Mouse (Mus musculus): ENCODE measurements around the gene Gm10642.

DNA sequence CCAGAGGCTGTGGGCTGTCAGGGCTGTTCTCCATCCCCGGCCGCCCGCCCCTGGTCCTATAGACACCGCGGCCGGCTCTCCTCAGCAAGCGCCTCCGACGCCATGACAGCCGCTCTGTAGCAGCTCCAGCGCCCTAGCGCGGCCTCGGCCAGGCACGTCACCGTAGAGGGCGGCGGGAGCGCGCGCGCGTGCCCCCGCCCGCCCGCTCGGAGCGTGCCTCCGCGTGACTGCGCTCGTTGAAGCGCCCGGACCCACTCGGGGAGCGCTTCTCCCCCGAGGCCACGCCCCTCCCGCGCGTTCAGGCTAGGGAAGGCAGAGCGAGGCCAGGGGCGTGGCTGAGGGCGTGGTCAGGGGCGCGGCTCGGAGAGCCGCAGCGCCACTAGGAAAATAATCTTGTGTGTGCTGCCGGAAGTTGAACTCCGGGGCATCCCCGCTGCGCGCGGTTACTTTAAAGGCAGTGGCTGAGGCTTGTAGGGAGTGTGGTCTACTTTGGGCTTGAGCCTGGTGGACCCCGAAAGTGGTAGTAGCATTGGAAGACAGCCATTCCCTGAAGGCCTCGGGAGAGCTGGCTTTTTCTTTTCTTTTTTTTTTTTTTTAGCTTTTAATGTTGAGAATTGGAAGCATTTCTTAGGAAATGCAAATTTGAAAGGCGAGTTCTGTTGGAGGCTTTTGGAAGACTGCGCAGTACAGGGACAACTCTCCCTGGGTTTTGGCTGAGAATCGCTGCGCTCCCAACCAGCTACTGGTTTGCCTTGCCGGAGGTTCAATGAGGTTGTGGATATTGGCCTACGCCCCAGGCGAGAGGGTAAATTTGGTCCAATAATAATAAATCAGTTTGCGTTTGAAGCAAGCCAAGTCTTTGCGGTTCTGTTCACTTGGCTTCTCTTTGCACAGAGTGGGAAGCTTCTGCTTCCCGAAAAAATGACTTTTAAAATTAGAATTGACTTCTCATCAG, 1.2 kb downstream of the Gm10642 start, which contains the start of gene Mindy2:
- TF ChIP-seq CTCF (conservative IDR thresholded peaks at IDR 0.05 in 1 of 2, IDR thresholded peaks at IDR 0.05 in 1 of 2; ENCODE audit: low read depth in 2 of 2, low read length in 2 of 2) = no peak
- no peak for TF ChIP-seq CHD2 (IDR thresholded peaks at IDR 0.05; ENCODE audit: low read length)
- TF ChIP-seq ZNF384 (IDR thresholded peaks at IDR 0.05; ENCODE audit: low read depth, low read length) = peak; percentile 31; the same call in 1 of the 2 replicates
- TF ChIP-seq JUND (conservative IDR thresholded peaks at IDR 0.05; ENCODE audit: low read depth, low read length) = no peak
- no peak for TF ChIP-seq SMC3 (IDR thresholded peaks at IDR 0.05; ENCODE audit: low read depth, low read length)
- TF ChIP-seq TCF12 (IDR thresholded peaks at IDR 0.05; ENCODE audit: low read depth, low read length) = peak; percentile 53; the same call in 1 of the 2 replicates
